In genomic region chr14:55642679-55643059, GRCm38 (mm10) we compare ENCODE assay signal across 8 mouse cellular contexts. TPM values are rescaled to one million over a fixed set of nuclear protein-coding genes. Genes with fewer than 3 reads are reported as not detected.
A peak's percentile ranks its signal among the peaks of the same experiment; 100 is the strongest.
DNase-seq lines count a peak whose midpoint lies in the region; ATAC-seq and TF ChIP-seq lines count a peak whose summit lies in the region.

No protein-coding gene starts in this region.

- no peak for TF ChIP-seq EP300 in stomach, postnatal 0 days (optimal IDR thresholded peaks at IDR 0.05)

- H3K4me1 ChIP-seq in cerebellum, adult 2 months (ENCODE audit: control insufficient read depth, insufficient read depth, low read length) = no peaks in the 10 kb centered on the region; the same call in 1 of the 2 replicates
- peaks cover 11% of the 10 kb centered on the region; the same call in 1 of the 2 replicates for H3K4me1 ChIP-seq in spleen, adult 2 months (ENCODE audit: control insufficient read depth, insufficient read depth, insufficient read length)
- H3K4me1 ChIP-seq in liver, embryonic 12.5 days = peaks cover 42% of the 10 kb centered on the region
- no peaks in the 10 kb centered on the region; the same call in none of the 2 replicates for H3K4me1 ChIP-seq in stomach, postnatal 0 days (replicated peaks; ENCODE audit: control insufficient read depth, insufficient read depth)

- H3K9me3 ChIP-seq in liver, embryonic 12.5 days (replicated peaks) = no peaks in the 10 kb centered on the region
- H3K9me3 ChIP-seq in stomach, postnatal 0 days (ENCODE audit: control insufficient read depth, low read length) = no peaks in the 10 kb centered on the region

- peak overlapping the region; percentile 89 for H3K9ac ChIP-seq in liver, embryonic 12.5 days
- H3K9ac ChIP-seq in stomach, postnatal 0 days (ENCODE audit: low read length) = peak overlapping the region; percentile 94

- peaks cover 8% of the 10 kb centered on the region for H3K36me3 ChIP-seq in spleen, adult 2 months (ENCODE audit: control insufficient read depth, insufficient read depth, low read length)
- H3K36me3 ChIP-seq in liver, embryonic 12.5 days = peaks cover 59% of the 10 kb centered on the region
- H3K36me3 ChIP-seq in stomach, postnatal 0 days (ENCODE audit: control insufficient read depth, insufficient read depth, low read length) = peaks cover 10% of the 10 kb centered on the region

- TF ChIP-seq POLR2A in cerebellum, adult 2 months (IDR thresholded peaks at IDR 0.05; ENCODE audit: borderline replicate concordance, insufficient read depth, low read length) = no peak
- no peak for TF ChIP-seq POLR2A in spleen, adult 2 months (IDR thresholded peaks at IDR 0.05; ENCODE audit: low read depth, low read length)

- H3K4me2 ChIP-seq in liver, embryonic 12.5 days = peak overlapping the region; percentile 94
- H3K4me2 ChIP-seq in stomach, postnatal 0 days (replicated peaks; ENCODE audit: low read depth) = peak overlapping the region; percentile 78

- no peak for TF ChIP-seq CTCF in cerebellum, adult 2 months (IDR thresholded peaks at IDR 0.05; ENCODE audit: borderline replicate concordance, insufficient read depth, low read depth, low read length)
- no peak for TF ChIP-seq CTCF in spleen, adult 2 months (IDR thresholded peaks at IDR 0.05; ENCODE audit: extremely low read depth, insufficient read depth, insufficient read length, insufficient replicate concordance)
- no peak for TF ChIP-seq CTCF in stomach, postnatal 0 days (IDR thresholded peaks at IDR 0.05; ENCODE audit: low read depth)

- no peaks in the 10 kb centered on the region for H3K27me3 ChIP-seq in cerebellum, adult 2 months (ENCODE audit: control insufficient read depth, insufficient read depth, low read length)
- H3K27me3 ChIP-seq in spleen, adult 2 months (ENCODE audit: control insufficient read depth, insufficient read depth, low read length) = no peaks in the 10 kb centered on the region
- no peaks in the 10 kb centered on the region for H3K27me3 ChIP-seq in liver, embryonic 12.5 days (replicated peaks)
- no peaks in the 10 kb centered on the region for H3K27me3 ChIP-seq in stomach, postnatal 0 days (ENCODE audit: control insufficient read depth, insufficient read depth, low read length)

- intact Hi-C loops in left cerebral cortex, postnatal 36 days (cut with DNase I) = no loop called here

- H3K27ac ChIP-seq in cerebellum, adult 2 months (ENCODE audit: insufficient read depth, low read length) = peak overlapping the region; percentile 95
- peak overlapping the region; percentile 97 for H3K27ac ChIP-seq in spleen, adult 2 months (ENCODE audit: insufficient read depth, low read length)
- H3K27ac ChIP-seq in liver, embryonic 12.5 days = peak overlapping the region; percentile 91
- H3K27ac ChIP-seq in stomach, postnatal 0 days (replicated peaks) = peak overlapping the region; percentile 96

- no peak for DNase-seq in cerebellum, adult 2 months
- DNase-seq in cerebellum, adult 11 months = no peak
- DNase-seq in spleen, adult 2 months (ENCODE audit: low read depth in 1 of 2, low spot score in 2 of 2) = no peak
- DNase-seq in spleen, adult 12 weeks (ENCODE audit: low spot score) = no peak
- no peak for DNase-seq in stomach, postnatal 0 days (ENCODE audit: low spot score)
- no peak for DNase-seq in left cerebral cortex, postnatal 36 days (ENCODE audit: low spot score in 2 of 2)
- DNase-seq in right cerebral cortex, postnatal 14 days = no peak

- 20% methylated on average over 8 of the region's 8 CpGs for WGBS in cerebellum, adult 2 months
- 27% methylated on average over 8 of the region's 8 CpGs for WGBS in spleen, adult 2 months
- 17% methylated on average over 8 of the region's 8 CpGs for WGBS in liver, embryonic 12.5 days (ENCODE audit: insufficient replicate concordance)
- 20% methylated on average over 8 of the region's 8 CpGs for WGBS in stomach, postnatal 0 days

- ATAC-seq in liver, embryonic 12.5 days = peak; percentile 36; the same call in 1 of the 2 replicates
- ATAC-seq in stomach, postnatal 0 days (ENCODE audit: low FRiP score, low TSS enrichment) = peak; percentile 31

- peak overlapping the region; percentile 99 for H3K4me3 ChIP-seq in cerebellum, adult 2 months (replicated peaks; ENCODE audit: insufficient read depth, low read depth, low read length)
- peak overlapping the region; percentile 79 for H3K4me3 ChIP-seq in spleen, adult 2 months (ENCODE audit: extremely low read depth, insufficient read depth, insufficient read length)
- H3K4me3 ChIP-seq in liver, embryonic 12.5 days = peak overlapping the region; percentile 94
- peak overlapping the region; percentile 88 for H3K4me3 ChIP-seq in stomach, postnatal 0 days (ENCODE audit: low read depth, low read length)

RNA-seq across cellular contexts. Expression of gene Tm9sf1, which starts 0.9 kb away (rescaled TPM):
- polyA plus RNA-seq in cerebellum, adult 2 months (2012; rRNA removed) = 35.3 and 40.1 TPM in 2 replicates
- 44.6 and 45.1 TPM in 2 replicates for polyA plus RNA-seq in spleen, adult 2 months (2012; rRNA removed)
- polyA plus RNA-seq in liver, embryonic 12.5 days (2016; fragmentation: Nextera tagmentation; extraction: Ambion mirVana) = 64.9 and 69.7 TPM in 2 replicates
- polyA plus RNA-seq in stomach, postnatal 0 days (2015; fragmentation: Nextera tagmentation; extraction: Ambion mirVana) = 71.7 and 75.6 TPM in 2 replicates
- total RNA-seq in left cerebral cortex, postnatal 36 days (2021) = 10 to 100 TPM; 39.0 to 41.9 TPM

RNA-seq across cellular contexts. Expression of gene Gm49378, which starts 5.0 kb away (rescaled TPM):
- polyA plus RNA-seq in cerebellum, adult 2 months (2012; rRNA removed) = 4.9 and 5.6 TPM in 2 replicates
- 8.2 and 8.9 TPM in 2 replicates for polyA plus RNA-seq in spleen, adult 2 months (2012; rRNA removed)
- 1.8 and 2.8 TPM in 2 replicates for polyA plus RNA-seq in liver, embryonic 12.5 days (2016; fragmentation: Nextera tagmentation; extraction: Ambion mirVana)
- 1.2 and 1.3 TPM in 2 replicates for polyA plus RNA-seq in stomach, postnatal 0 days (2015; fragmentation: Nextera tagmentation; extraction: Ambion mirVana)
- total RNA-seq in left cerebral cortex, postnatal 36 days (2021) = 1 to 10 TPM in 1 of 2 experiments, under 1 TPM in 1; 0.84 to 4.9 TPM

RNA-seq across cellular contexts. Expression of gene Ipo4, which starts 6.9 kb away (rescaled TPM):
- polyA plus RNA-seq in cerebellum, adult 2 months (2012; rRNA removed) = 150 and 151 TPM in 2 replicates
- polyA plus RNA-seq in spleen, adult 2 months (2012; rRNA removed) = 56.7 and 62.4 TPM in 2 replicates
- 46.0 and 48.8 TPM in 2 replicates for polyA plus RNA-seq in liver, embryonic 12.5 days (2016; fragmentation: Nextera tagmentation; extraction: Ambion mirVana)
- 28.8 and 38.3 TPM in 2 replicates for polyA plus RNA-seq in stomach, postnatal 0 days (2015; fragmentation: Nextera tagmentation; extraction: Ambion mirVana)
- 100 to 1,000 TPM; 112 to 122 TPM for total RNA-seq in left cerebral cortex, postnatal 36 days (2021)

RNA-seq across cellular contexts. Expression of gene Tssk4, which starts 7.3 kb away (rescaled TPM):
- 0.40 and 0.61 TPM in 2 replicates for polyA plus RNA-seq in cerebellum, adult 2 months (2012; rRNA removed)
- 1.6 TPM in 2 replicates for polyA plus RNA-seq in spleen, adult 2 months (2012; rRNA removed)
- polyA plus RNA-seq in liver, embryonic 12.5 days (2016; fragmentation: Nextera tagmentation; extraction: Ambion mirVana) = 0.18 and 0.30 TPM in 2 replicates
- 0.46 and 0.57 TPM in 2 replicates for polyA plus RNA-seq in stomach, postnatal 0 days (2015; fragmentation: Nextera tagmentation; extraction: Ambion mirVana)
- total RNA-seq in left cerebral cortex, postnatal 36 days (2021) = 1 to 10 TPM in 1 of 2 experiments, under 1 TPM in 1; 0.49 to 1.6 TPM

RNA-seq across cellular contexts. Expression of gene Mdp1, which starts 17.6 kb away (rescaled TPM):
- 44.8 and 44.9 TPM in 2 replicates for polyA plus RNA-seq in cerebellum, adult 2 months (2012; rRNA removed)
- polyA plus RNA-seq in spleen, adult 2 months (2012; rRNA removed) = 19.7 and 19.9 TPM in 2 replicates
- polyA plus RNA-seq in liver, embryonic 12.5 days (2016; fragmentation: Nextera tagmentation; extraction: Ambion mirVana) = 27.5 and 28.1 TPM in 2 replicates
- 46.5 and 50.6 TPM in 2 replicates for polyA plus RNA-seq in stomach, postnatal 0 days (2015; fragmentation: Nextera tagmentation; extraction: Ambion mirVana)
- 10 to 100 TPM; 39.1 to 41.7 TPM for total RNA-seq in left cerebral cortex, postnatal 36 days (2021)
